ENCODE assay signal across 11 mouse cellular contexts in the genomic region with DNA sequence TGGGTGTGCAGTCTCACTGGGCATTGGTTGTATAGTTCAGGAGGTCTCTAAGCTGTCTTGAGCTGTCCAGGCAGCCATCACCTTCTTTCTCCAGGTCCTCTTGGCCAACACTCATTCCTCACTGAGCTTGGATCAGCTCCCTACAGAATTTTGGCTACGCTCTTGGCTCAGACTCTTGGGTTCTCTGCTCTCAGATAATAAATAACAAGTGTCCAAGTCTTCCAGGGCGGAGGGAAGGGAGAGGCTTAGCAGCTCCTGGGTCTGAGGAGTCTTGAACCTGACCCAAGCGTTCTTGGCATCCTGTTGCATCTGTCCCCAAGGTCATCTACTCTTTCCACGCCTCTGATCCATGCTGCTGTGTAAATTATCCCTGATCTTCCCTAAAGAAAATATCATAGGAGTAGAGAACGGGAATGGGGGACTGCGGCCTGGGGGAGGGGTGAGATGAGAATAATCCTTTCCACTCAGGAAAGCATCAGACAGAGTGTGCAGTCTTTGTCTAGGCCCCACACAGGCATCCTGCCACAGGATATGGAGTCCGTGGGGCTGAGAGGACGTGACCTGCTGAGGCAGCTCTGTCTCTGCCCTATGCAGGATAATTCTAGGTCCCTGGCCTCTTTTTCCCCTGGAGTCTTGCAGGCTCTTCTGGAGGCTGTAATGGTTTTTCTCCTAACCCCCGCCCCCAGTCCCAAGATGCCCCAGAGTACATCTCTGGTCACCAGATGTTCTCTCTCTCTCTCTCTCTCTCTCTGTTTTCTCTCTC. TPM values are rescaled to one million over a fixed set of nuclear protein-coding genes. Genes with fewer than 3 reads are reported as not detected.
DNase-seq lines count a peak whose midpoint lies in the region; ATAC-seq lines count a peak whose summit lies in the region.
"Had no signal": no experiment of that assay in that cellular context is flagged by ENCODE, and none has a peak within 500 bp of the region (broad histone marks: within the 10 kb centered on the region; RNA-seq: fewer than 3 reads in every experiment).

No protein-coding gene starts in this region.

- no peaks in the 10 kb centered on the region for H3K27me3 ChIP-seq in lung, embryonic 15.5 days
- H3K27me3 ChIP-seq: embryonic facial prominence, embryonic 12.5 days had no signal

- peak overlapping the region; percentile 71 for H3K27ac ChIP-seq in lung, embryonic 15.5 days
- H3K27ac ChIP-seq: embryonic facial prominence, embryonic 12.5 days had no signal

- no peak overlapping the region for H3K9ac ChIP-seq in lung, embryonic 15.5 days
- H3K9ac ChIP-seq: embryonic facial prominence, embryonic 12.5 days had no signal

- H3K36me3 ChIP-seq in lung, embryonic 15.5 days, result no peaks in the 10 kb centered on the region
- H3K36me3 ChIP-seq: embryonic facial prominence, embryonic 12.5 days had no signal

- no peak for ATAC-seq in cerebellum, adult (ENCODE audit: insufficient number of reproducible peaks, low FRiP score, low TSS enrichment)
- peak; percentile 60; the same call in 1 of the 2 replicates for ATAC-seq in lung, embryonic 15.5 days (ENCODE audit: borderline replicate concordance, extremely low read depth, low FRiP score, low TSS enrichment)

- H3K9me3 ChIP-seq in lung, embryonic 15.5 days, result no peaks in the 10 kb centered on the region
- H3K9me3 ChIP-seq: embryonic facial prominence, embryonic 12.5 days had no signal

- no peak overlapping the region for H3K4me2 ChIP-seq in lung, embryonic 15.5 days
- H3K4me2 ChIP-seq: embryonic facial prominence, embryonic 12.5 days had no signal

- WGBS in lung, embryonic 15.5 days, result 35% methylated on average over 9 of the region's 9 CpGs

- H3K4me3 ChIP-seq in lung, embryonic 15.5 days, result no peak overlapping the region
- H3K4me3 ChIP-seq: embryonic facial prominence, embryonic 12.5 days had no signal

- intact Hi-C loops in heart, postnatal 14 days (cut with DNase I), result loop anchor here (2.0 kb wide), 1 partner anchor 25 kb away; no protein-coding TSS in a partner anchor

- peaks cover 17% of the 10 kb centered on the region for H3K4me1 ChIP-seq in lung, embryonic 15.5 days

- DNase-seq in cerebellum, adult 11-12 months, result peak; percentile 64
- DNase-seq in cerebellum, adult 9-11 months, result peak; percentile 71
- peak; percentile 52 to 57 for DNase-seq in heart, postnatal 14 days
- DNase-seq in ovary, postnatal 10 days (ENCODE audit: low spot score), result no peak
- no peak for DNase-seq in urinary bladder, adult 18-20 months (ENCODE audit: low spot score in 2 of 2)
- no peak for DNase-seq in natural killer cell, adult 2 months (ENCODE audit: low spot score in 2 of 2)
- DNase-seq: B cell, adult 2 months had no signal

RNA-seq across cellular contexts. Expression of gene Meox1, which starts 38.0 kb away (rescaled TPM):
- 10 to 100 TPM; 13.4 to 18.0 TPM for total RNA-seq in heart, postnatal 14 days (2021)
- 10.3 and 10.4 TPM in 2 replicates for polyA plus RNA-seq in lung, embryonic 15.5 days (2015; fragmentation: Nextera tagmentation; extraction: Ambion mirVana)
- total RNA-seq: hematopoietic stem cell, adult 5-6 weeks had no signal

Comparison
In these comparisons a context has a peak if more than half of its experiments do, and no peak if none do; other contexts are left out.
1. DNase-seq: peak in cerebellum, adult 11-12 months (single experiment), cerebellum, adult 9-11 months (single experiment) and heart, postnatal 14 days (2 of 2); none in ovary, postnatal 10 days (single experiment), urinary bladder, adult 18-20 months (0 of 2) and natural killer cell, adult 2 months (0 of 2).